Mouse (Mus musculus): ENCODE data around the gene Nid2.

The Nid2 gene

DNA sequence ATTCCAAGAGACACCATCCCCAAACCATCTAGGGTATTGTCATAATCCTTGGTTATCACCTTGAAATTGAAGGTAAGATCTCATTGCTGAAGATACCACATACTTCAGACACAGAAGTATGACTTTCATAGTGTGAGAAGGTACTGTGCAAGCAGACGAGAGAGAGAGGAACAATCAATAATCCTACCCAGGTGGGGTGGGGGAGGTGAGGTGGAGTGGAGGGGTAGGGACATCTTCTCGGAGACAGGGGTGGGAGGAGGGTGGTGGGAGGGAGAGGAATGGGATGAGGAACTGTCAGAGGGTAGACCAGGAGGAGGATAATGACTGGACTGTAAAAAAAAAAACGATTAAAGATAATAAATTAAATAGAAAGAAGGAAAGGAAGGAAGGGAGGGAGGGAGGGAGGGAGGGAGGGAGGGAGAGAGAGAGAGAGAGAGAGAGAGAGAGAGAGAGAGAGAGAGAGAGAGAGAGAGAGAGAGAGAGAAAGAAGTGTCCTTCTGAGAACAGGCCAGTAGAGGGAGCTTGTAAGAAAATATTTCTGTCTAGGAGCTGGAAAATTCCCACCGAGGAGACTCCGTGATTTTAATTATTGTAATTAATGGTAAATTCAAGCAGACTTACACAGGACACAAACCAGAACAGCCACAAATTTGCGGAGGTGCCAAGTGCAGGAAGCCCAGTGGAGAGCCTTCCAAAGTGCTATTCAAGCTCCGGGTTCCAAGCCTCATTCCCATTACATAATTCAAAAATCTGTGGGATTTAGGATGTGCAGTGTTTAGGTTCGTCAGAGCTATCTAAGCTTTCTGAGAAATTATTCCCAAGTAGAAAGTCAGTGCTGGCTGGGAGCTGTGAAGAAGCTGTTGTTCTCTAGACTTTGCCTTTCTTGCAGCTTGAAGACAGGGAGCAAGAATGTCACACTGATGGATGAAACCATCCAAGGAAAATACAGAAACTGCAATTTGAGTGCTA, 108.0 kb downstream of the Nid2 start:
- DNase-seq (ENCODE audit: low read depth, low spot score): peak; percentile 46

DNA sequence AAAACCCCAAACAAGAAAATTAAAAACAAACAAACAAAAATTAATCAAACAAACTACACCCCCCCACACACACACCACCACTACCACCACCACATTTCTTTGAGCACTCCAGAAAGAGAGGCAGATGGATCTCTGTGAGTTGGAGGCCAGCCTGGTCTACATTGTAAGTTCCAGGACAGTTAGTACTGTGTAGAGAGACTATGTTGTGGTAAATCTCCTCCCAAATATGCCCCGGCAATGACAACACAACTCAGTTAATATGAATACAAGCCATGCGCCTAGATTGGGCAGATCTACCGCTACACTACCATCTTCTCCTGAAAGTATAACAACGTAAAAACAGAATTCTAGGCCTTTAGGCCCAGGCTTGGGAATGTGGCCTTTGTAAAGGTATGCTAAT, 109.2 kb downstream of the Nid2 start:
- peak; percentile 65 for DNase-seq (ENCODE audit: low read depth, low spot score)

All from R1 (cell line).